ENCODE assay signal across 1 mouse cellular context in genomic region chr4:107737907-107738306, GRCm38 (mm10).
TF ChIP-seq lines count a peak whose summit lies in the region.

No protein-coding gene starts in this region.

TF ChIP-seq in CH12.LX, 34 proteins besides CTCF, POLR2A, EP300 and RAD21 (continued from another document):
- TF ChIP-seq NRF1 (IDR thresholded peaks at IDR 0.05; ENCODE audit: low read depth, low read length) = peak; percentile 37; the same call in 1 of the 2 replicates
- no peak for TF ChIP-seq POLR2AphosphoS2 (IDR thresholded peaks at IDR 0.05; ENCODE audit: low read depth, low read length)
